Mouse (Mus musculus) gastrocnemius, adult 2 months (tissue): ENCODE measurements around the gene Mpzl2. TPM values are rescaled to one million over a fixed set of nuclear protein-coding genes. Genes with fewer than 3 reads are reported as not detected.

Experiments used
- DNase-seq: peaks from one replicate; pipeline ENCODE4 v3.0.0; 2022
- H3K27ac ChIP-seq: fragments of 200-600 bp; 2 replicates; pipeline ENCODE4 v1.8.1; 2022; ENCODE audit warnings: mild to moderate bottlenecking
- H3K4me3 ChIP-seq: fragments of 200-600 bp; 2 replicates; pipeline ENCODE4 v1.8.1; 2022; ENCODE audit warnings: mild to moderate bottlenecking, moderate library complexity
- CTCF ChIP-seq: fragments of 200-600 bp; IDR thresholded peaks from 2 replicates; pipeline ENCODE4 v1.8.1; 2022; ENCODE audit warnings: antibody characterized with exemption, mild to moderate bottlenecking, moderate library complexity
- intact Hi-C: fragments of 180-260 bp; cut with DNase I; formaldehyde crosslinking; loops from one replicate; pipeline ENCODE4 v1.15.1; 2025
- total RNA-seq, 2 experiments: library from RNA; stranded (reverse); gene quantifications; 2 replicates each; pipeline ENCODE4 v1.2.3; 2021

The Mpzl2 gene
- total RNA-seq, 2 experiments from 2014 or later = 0.31 TPM

DNA sequence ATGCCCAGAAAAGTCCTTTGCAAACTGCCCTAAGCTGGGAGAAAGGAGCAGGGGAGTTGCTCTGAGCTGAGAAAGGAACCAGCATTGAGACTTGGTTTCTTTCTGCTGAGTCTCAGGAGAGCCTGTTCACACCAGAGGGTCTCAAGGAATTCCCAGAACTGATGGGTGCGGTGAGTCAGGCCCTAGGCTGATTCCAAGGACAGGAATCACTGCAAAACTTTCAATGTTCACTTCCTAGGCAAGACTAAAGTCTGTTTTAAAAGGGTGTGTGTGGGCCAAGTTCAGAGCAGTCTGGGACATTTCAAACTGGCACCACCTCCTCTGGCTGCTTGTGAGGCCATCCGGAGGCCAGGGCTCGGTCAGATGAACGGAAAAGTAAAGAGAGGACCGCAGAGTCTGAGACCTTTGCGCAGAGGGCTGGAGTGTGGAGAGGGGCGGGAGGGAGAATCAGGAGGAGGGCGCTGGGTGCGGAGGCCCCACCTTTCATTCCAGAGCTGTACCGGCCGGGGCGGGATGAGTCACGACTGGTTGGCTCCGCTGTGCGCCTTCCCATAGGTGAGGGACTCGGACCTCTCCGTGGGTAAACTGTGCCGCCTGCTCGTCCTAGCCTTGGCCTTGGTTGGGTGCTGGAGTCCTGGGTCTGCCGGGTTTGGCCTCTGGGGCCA, 2.6 kb downstream of the Mpzl2 start:
- no peak overlapping the region for H3K27ac ChIP-seq

DNA sequence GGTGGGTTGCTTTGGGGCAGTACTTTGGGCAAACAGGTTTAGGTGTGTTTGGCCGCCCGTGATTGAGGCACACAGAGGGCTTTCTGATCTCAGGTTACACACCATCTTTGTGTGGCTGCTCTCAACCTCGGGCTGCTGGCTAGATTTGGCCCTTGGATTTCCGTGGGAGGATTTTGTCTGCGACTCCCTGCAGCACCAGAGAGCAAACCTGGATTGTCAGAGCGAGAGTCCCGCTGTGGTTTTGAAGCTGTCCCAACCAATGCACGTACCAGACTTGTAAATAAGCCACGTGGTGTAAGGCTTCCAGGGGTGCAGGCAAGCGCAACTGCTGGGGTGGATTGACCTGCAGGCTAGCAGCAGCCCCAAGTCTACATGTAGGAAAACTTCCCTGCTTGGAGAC, 3.3 kb downstream of the Mpzl2 start:
- TF ChIP-seq CTCF = no peak
- DNase-seq = no peak
- Histone ChIP-seq H3K4me3 (peak overlapping the region; percentile 40), H3K27ac (no peak overlapping the region)
- intact Hi-C loops = no loop called here

More for the DNA sequence above, 2.6 kb downstream of the Mpzl2 start:
- DNase-seq = no peak
- H3K4me3 ChIP-seq = peak overlapping the region; percentile 40
- intact Hi-C loops = no loop called here
- no peak for TF ChIP-seq CTCF

DNA sequence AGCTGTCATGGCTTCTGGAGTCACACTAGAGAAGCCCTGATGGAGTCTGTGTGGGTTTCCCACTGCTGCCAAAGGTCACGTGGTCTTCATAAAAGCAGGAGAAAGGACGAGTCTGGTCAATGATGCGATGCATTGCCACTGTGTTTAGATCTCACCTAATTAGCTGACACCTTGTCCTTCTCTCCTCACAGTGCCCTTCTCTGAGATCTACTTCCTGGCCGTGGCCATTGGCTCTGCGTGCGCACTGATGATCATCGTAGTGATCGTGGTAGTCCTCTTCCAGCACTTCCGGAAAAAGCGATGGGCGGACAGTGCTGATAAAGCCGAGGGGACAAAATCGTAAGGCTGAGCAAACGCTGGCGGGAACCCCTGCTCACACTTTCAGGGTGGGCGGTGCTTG, 7.4 kb downstream of the Mpzl2 start:
- no peak overlapping the region for H3K27ac ChIP-seq
- no peak for TF ChIP-seq CTCF
- intact Hi-C loops = no loop called here
- H3K4me3 ChIP-seq = no peak overlapping the region
- no peak for DNase-seq

DNA sequence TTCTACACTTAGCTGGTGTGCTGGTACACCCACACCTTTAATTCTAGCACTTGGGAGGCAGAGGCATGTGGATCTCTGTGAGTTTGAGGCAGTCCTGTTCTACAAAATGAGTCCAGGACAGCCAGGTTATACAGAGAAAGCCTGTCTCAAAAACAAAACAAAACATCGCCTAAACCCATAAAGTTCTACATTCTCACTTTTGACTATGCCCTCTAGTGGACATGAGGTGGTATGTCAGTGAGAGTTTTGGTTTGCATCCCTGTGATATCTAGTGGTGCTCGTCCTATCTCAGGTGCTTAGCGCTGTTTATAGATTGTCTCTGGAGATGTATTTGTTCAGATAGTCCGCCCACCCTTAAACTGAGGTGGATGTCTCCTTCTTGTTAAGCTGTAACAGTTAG, 8.9 kb downstream of the Mpzl2 start:
- intact Hi-C loops = no loop called here
- H3K27ac ChIP-seq = no peak overlapping the region
- no peak overlapping the region for H3K4me3 ChIP-seq
- TF ChIP-seq CTCF = peak; percentile 84
- no peak for DNase-seq

DNA sequence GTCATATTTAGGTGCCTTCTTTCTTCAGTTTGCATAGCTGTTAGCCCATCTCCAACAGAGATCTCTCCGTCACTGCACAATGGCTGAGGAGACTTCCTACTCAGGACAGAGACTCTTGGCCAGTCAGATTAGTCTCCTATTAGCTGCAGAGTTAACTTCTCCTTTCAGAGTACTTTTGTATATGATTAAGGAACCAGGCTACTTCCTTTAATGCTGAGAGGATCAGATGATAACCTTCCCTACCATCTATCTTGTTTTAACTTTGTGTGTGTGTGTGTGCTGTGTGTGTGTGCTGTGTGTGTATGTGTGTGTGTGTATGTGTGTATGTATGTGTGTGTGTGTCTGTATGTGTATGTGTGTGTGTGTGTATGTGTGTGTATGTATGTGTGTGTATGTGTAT, 10.1 kb downstream of the Mpzl2 start:
- no peak for TF ChIP-seq CTCF
- no peak overlapping the region for H3K4me3 ChIP-seq
- no peak overlapping the region for H3K27ac ChIP-seq
- DNase-seq = no peak
- intact Hi-C loops = no loop called here

DNA sequence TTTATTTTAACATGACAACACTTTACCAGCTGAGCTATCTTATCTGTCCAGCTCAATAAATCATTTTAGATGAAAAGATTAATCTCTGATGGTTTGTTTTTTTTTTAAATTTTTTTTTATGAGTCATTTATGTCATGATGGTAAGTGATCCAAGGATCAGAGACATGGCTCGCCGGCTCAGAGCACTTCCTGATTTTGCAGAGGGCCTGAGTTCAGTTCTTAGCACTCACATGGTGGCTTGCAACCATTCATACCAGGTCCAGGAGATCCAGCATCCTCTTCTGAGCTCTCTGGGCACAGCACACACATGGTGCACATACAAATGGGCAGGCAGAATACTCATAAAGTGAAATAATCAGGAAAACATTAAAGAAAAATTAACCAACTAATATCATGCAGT, 10.7 kb downstream of the Mpzl2 start:
- Histone ChIP-seq H3K27ac (no peak overlapping the region), H3K4me3 (no peak overlapping the region)
- no peak for DNase-seq
- TF ChIP-seq CTCF = no peak
- intact Hi-C loops = no loop called here

DNA sequence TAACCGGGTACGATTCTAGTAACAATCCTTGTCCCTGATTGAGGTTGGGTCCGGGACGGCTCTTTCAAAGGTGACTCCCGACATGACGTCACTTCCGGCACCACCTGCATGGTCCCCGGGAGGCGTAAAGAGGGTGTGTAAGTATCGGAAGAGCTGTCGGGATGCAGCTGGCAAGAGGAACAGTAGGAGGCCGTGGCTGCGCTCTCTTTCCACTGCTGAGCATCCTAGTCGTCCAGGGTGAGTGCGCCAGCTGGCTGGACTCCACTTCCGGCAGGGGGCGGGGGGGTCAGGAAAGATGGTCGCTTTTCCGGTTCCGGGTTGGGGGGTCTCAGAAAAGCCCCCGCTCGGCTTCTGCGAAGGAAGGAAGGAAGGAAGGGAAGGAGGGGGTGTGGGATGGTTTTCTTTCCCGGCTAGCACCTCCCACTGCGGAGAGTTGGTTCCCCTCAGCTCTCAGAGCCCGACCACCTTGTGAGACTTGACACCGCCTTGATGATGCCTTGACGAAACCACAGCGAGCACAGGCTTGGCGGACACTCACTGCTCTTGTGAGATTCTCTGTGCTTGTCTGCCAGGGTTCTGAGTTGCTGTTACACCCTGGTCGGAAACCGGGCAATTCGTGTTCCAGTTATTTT, 15.6 kb downstream of the Mpzl2 start, which contains the start of gene Mpzl3:
Gene Mpzl3, plus strand, starts transcription at position 105 of the 632 bp plus-strand sequence.
- intact Hi-C loops = loop anchor here (5.0 kb wide), 1 partner anchor 67 kb away; no protein-coding TSS in a partner anchor
- peak; percentile 81 for DNase-seq
- TF ChIP-seq CTCF = no peak
- Histone ChIP-seq H3K27ac (peak within 1 kb of the TSS; percentile 91), H3K4me3 (peak within 1 kb of the TSS; percentile 87)

DNA sequence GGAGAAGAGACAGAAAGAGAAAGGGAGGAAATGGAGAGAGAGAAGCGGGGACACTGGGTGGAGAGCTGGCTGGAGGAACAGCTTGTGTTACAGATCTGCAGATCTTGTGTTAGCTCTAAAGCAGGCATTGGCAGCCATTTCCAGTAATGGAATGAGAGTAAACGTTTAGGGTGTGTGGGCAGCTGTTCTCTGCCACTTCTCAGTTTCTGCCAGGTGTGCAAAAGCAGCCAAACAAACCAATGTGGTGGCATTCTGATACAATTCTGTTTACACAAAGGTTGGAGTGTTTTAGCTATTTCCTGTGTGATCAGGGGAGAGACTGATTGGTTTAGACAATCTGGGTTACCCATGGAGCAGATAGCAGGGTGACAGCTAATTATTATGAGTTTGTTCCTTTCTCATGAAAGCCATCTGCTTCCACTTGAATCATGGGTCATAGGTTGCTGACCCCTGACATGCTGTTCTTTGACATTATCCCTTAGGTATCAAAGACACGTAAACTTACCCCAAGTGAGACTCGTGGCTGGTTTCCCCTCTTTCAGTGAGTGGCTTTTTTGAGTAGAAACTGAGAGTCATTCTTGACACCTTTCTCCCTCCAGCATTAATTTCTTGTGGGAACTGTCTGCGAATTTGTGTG, 18.8 kb downstream of the Mpzl2 start:
- no peak for DNase-seq
- intact Hi-C loops = loop anchor here (5.0 kb wide), 1 partner anchor 64 kb away; no protein-coding TSS in a partner anchor
- no peak for TF ChIP-seq CTCF
- no peak overlapping the region for H3K4me3 ChIP-seq
- peak overlapping the region; percentile 25; the same call in 1 of the 2 replicates for H3K27ac ChIP-seq

DNA sequence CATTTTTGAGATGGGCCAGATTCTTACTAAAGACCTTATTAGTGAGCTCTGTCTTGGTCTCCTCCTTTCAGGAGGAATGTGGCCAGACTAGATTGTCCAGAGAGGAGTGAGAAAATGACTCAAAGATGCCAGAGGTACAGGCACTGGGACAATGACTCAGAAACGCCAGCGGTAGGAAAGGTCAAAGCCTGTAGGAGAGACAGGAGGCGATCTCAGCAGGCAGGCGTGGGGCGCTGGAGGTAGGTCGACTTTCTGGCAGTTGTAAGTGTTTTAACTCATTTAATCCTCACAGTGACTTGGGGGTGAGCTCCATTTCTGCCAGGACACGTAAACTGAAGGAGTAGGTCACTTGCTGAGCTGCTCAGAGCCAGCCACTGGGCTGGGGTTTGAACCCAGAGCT, 20.6 kb downstream of the Mpzl2 start:
- no peak for DNase-seq
- Histone ChIP-seq H3K4me3 (no peak overlapping the region), H3K27ac (no peak overlapping the region)
- TF ChIP-seq CTCF = no peak
- intact Hi-C loops = no loop called here

DNA sequence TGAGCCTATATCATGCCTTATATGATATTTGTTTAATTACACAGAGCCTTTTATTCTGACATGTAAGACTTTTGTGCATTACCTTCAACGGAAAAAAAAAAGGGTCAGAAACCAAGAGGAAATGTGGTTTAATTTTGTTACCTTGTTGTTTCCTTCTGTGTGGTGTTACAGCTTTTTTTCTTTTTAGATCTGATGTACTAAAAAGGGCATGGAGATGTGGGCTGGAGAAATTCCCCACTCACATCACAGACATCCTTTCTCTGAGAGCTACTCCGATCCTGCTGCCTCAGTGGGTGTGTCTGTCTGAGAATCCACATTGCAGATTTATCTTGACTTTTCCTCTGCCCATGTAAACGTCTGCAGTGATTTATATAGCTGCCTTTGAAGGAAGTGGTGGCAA, 23.1 kb downstream of the Mpzl2 start:
- no peak for TF ChIP-seq CTCF
- Histone ChIP-seq H3K27ac (no peak overlapping the region), H3K4me3 (no peak overlapping the region)
- intact Hi-C loops = no loop called here
- DNase-seq = no peak

DNA sequence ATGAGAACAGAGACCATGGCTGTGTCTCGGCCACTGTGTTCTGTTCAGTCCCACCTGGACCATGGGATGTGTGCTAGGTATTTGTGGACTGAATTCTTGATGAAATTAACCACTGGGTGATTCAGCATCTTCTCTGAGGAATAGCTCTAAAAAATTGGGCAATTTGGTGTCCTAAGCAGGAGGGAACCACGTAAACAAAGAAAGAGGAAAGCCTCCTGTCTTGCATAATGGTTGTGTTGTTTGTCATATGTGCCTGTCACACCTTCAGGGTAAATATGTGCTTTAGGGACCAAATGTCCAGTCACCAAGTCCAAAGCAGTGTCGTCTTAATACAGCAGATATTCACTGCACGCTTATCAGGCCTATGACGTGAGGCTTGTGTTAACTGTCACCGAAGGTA, 24.8 kb downstream of the Mpzl2 start:
- Histone ChIP-seq H3K4me3 (no peak overlapping the region), H3K27ac (no peak overlapping the region)
- TF ChIP-seq CTCF = no peak
- DNase-seq = no peak
- intact Hi-C loops = no loop called here

DNA sequence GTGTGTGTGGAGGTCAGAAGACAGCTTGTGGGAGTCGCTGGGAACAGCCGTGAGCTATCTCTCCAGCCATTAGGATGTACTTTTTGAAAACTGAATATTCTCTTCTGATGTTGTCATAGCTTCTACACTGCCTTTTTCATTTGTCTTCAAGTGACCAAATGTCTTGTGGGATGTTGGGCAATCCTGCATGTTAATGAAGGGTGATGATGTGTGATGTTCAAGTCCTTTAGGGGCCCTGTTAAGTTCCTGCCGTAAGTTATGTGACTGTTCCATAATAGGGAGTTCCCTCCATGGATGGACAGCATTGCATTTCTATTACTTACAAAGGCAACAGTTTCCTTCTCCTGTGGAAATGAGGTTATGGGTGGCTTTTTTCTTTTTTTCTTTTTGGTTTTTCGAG, 27.1 kb downstream of the Mpzl2 start:
- DNase-seq = no peak
- intact Hi-C loops = no loop called here
- Histone ChIP-seq H3K27ac (no peak overlapping the region), H3K4me3 (no peak overlapping the region)
- TF ChIP-seq CTCF = no peak

DNA sequence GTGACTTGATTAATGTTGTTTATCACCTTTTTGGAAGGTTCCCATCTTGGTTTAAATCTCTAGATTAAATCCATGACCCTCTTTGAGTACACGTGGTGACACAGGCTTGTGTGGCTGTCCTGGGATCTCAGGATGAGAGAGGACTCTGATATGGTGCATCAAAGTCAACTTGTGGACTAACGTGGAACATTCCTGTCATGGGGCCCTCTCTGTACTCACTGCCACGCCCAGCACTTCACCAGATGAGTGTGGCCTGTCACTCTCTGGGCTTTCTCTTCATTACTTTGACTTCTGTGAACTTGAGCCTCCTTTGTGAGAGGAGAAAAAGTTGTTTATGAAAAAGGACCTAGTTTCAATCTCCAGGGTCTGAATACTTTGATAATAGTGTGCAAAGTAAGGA, 32.2 kb downstream of the Mpzl2 start:
- intact Hi-C loops = no loop called here
- H3K27ac ChIP-seq = no peak overlapping the region
- DNase-seq = no peak
- TF ChIP-seq CTCF = no peak
- H3K4me3 ChIP-seq = no peak overlapping the region

DNA sequence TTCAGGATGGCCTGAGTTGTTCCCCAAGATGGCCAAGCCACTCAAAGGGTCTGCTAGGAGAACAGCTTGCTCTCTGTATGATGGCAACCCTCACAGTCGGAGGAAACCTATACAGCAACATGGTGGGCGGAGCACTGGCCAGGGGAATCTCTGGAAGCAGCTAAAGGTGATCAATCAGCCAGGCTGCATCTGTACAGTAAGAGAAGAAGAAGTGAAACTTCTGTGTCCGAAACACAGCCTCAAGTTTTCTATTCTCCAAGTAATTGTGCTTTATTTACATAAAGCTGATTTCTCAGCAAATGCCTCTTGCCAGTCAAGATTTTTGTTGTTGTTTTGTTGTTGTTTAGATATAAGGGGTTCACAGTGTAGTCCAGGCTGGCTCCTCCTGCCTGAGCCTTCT, 38.3 kb downstream of the Mpzl2 start:
- TF ChIP-seq CTCF = no peak
- no peak for DNase-seq
- no peak overlapping the region for H3K4me3 ChIP-seq
- no peak overlapping the region for H3K27ac ChIP-seq
- intact Hi-C loops = no loop called here
